Mouse (Mus musculus) thymus, adult 2 months (tissue): Measurements from ENCODE around the gene Ptpn3.

Experiments used
- CTCF ChIP-seq: fragments of 200-500 bp; IDR thresholded peaks from 2 replicates; pipeline ENCODE4 v1.5.1; 2012; ENCODE audit warnings: mild to moderate bottlenecking, control low read depth, low read length, moderate library complexity, borderline replicate concordance; ENCODE audit not compliant: control insufficient read depth, poor library complexity, insufficient read depth; ENCODE audit errors: extremely low read depth
- POLR2A ChIP-seq: fragments of 200-500 bp; IDR thresholded peaks from 2 replicates; pipeline ENCODE4 v1.6.1; 2012; ENCODE audit warnings: mild to moderate bottlenecking, low read length, control low read depth, moderate library complexity; ENCODE audit not compliant: control insufficient read depth, poor library complexity, insufficient read depth; ENCODE audit errors: extremely low read depth

- no peak for TF ChIP-seq POLR2A
- TF ChIP-seq CTCF, result no peak
These were observed 116.2 kb downstream of the Ptpn3 start for GRCm38 (mm10) chr4:57185462-57185861.
